10 mouse cellular contexts compared by ENCODE assay signal in the genomic region with DNA sequence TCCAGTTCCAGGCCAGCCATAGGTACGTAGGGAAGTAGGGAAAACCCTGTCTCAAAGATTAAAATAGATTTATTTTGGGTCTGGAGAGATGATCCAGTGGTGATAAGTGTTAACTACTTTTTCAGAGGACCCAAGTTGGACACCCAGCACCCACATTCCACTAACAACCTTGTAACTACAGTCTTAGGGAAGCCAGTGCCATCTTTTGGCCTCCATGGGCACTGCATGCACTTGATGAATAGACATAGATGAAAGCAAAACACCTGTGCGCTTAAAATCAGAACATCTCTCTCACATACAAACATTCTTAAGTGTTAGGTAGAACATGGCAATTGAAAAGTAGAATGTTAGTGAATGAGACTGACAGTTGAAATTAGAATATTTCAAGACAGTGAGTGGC. TPM values are rescaled to one million over a fixed set of nuclear protein-coding genes. Genes with fewer than 3 reads are reported as not detected.
DNase-seq lines count a peak whose midpoint lies in the region; ATAC-seq and TF ChIP-seq lines count a peak whose summit lies in the region.
"Had no signal": no experiment of that assay in that cellular context is flagged by ENCODE, and none has a peak within 500 bp of the region (broad histone marks: within the 10 kb centered on the region; RNA-seq: fewer than 3 reads in every experiment).

No protein-coding gene starts in this region.

- no peak overlapping the region for H3K27ac ChIP-seq in kidney, adult 2 months (ENCODE audit: insufficient read depth, low read depth, low read length)
- H3K27ac ChIP-seq in forebrain, embryonic 15.5 days (replicated peaks), result no peak overlapping the region
- no peak overlapping the region for H3K27ac ChIP-seq in limb, embryonic 14.5 days (replicated peaks; ENCODE audit: low read depth, low read length)
- H3K27ac ChIP-seq in stomach, embryonic 16.5 days (ENCODE audit: low read length), result no peak overlapping the region

- no peak overlapping the region for H3K9ac ChIP-seq in forebrain, embryonic 15.5 days (replicated peaks)
- no peak overlapping the region for H3K9ac ChIP-seq in limb, embryonic 14.5 days (ENCODE audit: low read depth, low read length, severe bottlenecking)
- H3K9ac ChIP-seq in stomach, embryonic 16.5 days (ENCODE audit: low read length), result no peak overlapping the region

- 0 out of 2 replicates have a peak, but pooled peaks have one; percentile 16 for TF ChIP-seq CTCF in kidney, adult 2 months (conservative IDR thresholded peaks at IDR 0.05; ENCODE audit: insufficient read depth, insufficient read length, low read depth, low read length)

- no peak for TF ChIP-seq POLR2A in kidney, adult 2 months (IDR thresholded peaks at IDR 0.05; ENCODE audit: low read depth, low read length)
- no peak for TF ChIP-seq POLR2A in limb, embryonic 14.5 days (IDR thresholded peaks at IDR 0.05; ENCODE audit: borderline replicate concordance, extremely low read depth, insufficient read depth, insufficient read length)

- DNase-seq in kidney, adult 2 months, result peak; percentile 12
- DNase-seq in kidney, adult 18-20 months, result no peak
- DNase-seq in MEL-GATA-1-ER (ENCODE audit: extremely low read depth, low read depth), result peak; percentile 32
- no peak for DNase-seq in limb, embryonic 14.5 days (ENCODE audit: low spot score)
- no peak for DNase-seq in gastrocnemius, postnatal 4 days (ENCODE audit: low spot score in 2 of 2)
- no peak for DNase-seq in frontal cortex, postnatal 14 days (ENCODE audit: low spot score in 2 of 2)

- peaks cover 11% of the 10 kb centered on the region for H3K4me1 ChIP-seq in kidney, adult 2 months (ENCODE audit: control insufficient read depth, insufficient read depth, low read length)
- peaks cover 28% of the 10 kb centered on the region for H3K4me1 ChIP-seq in forebrain, embryonic 15.5 days
- peaks cover 16% of the 10 kb centered on the region for H3K4me1 ChIP-seq in limb, embryonic 14.5 days (ENCODE audit: control insufficient read depth, insufficient read depth, low read length)
- H3K4me1 ChIP-seq in stomach, embryonic 16.5 days (ENCODE audit: control insufficient read depth, insufficient read depth, low read length), result peaks cover 16% of the 10 kb centered on the region

- H3K36me3 ChIP-seq in kidney, adult 2 months (ENCODE audit: control insufficient read depth, insufficient read depth, low read length), result peaks cover 4% of the 10 kb centered on the region
- H3K36me3 ChIP-seq in forebrain, embryonic 15.5 days, result peaks cover 51% of the 10 kb centered on the region
- peaks cover 46% of the 10 kb centered on the region for H3K36me3 ChIP-seq in limb, embryonic 14.5 days (ENCODE audit: control insufficient read depth, insufficient read depth, low read length)
- H3K36me3 ChIP-seq in stomach, embryonic 16.5 days (ENCODE audit: control insufficient read depth, insufficient read depth, low read length), result 0 out of 2 replicates have a peak, but pooled peaks cover 12% of the 10 kb centered on the region

- 96% methylated on average over 2 of the region's 2 CpGs for WGBS in kidney, adult 2 months
- 96% methylated on average over 2 of the region's 2 CpGs for WGBS in forebrain, embryonic 15.5 days
- 89% methylated on average over 2 of the region's 2 CpGs for WGBS in limb, embryonic 14.5 days
- 93% methylated on average over 2 of the region's 2 CpGs for WGBS in stomach, embryonic 16.5 days

- H3K4me3 ChIP-seq in kidney, adult 2 months (ENCODE audit: insufficient read depth, low read depth, low read length), result no peak overlapping the region
- H3K4me3 ChIP-seq in forebrain, embryonic 15.5 days, result peak overlapping the region; percentile 98
- peak overlapping the region; percentile 97; the same call in 1 of the 2 replicates for H3K4me3 ChIP-seq in limb, embryonic 14.5 days (replicated peaks; ENCODE audit: low read length)
- H3K4me3 ChIP-seq in stomach, embryonic 16.5 days (replicated peaks; ENCODE audit: low read length), result peak overlapping the region; percentile 95

- H3K4me2 ChIP-seq in forebrain, embryonic 15.5 days (replicated peaks), result peak overlapping the region; percentile 77
- H3K4me2 ChIP-seq in limb, embryonic 14.5 days (replicated peaks; ENCODE audit: low read depth, low read length, severe bottlenecking), result peak overlapping the region; percentile 78; the same call in 1 of the 2 replicates
- peak overlapping the region; percentile 77; the same call in 1 of the 2 replicates for H3K4me2 ChIP-seq in stomach, embryonic 16.5 days (ENCODE audit: low read depth, low read length)

- ATAC-seq in forebrain, embryonic 15.5 days (replicated peaks), result no peak
- ATAC-seq in limb, embryonic 14.5 days (ENCODE audit: low FRiP score, low read depth), result no peak
- ATAC-seq in stomach, embryonic 16.5 days (ENCODE audit: insufficient read depth, low FRiP score), result no peak

- H3K27me3 ChIP-seq in kidney, adult 2 months (replicated peaks; ENCODE audit: control insufficient read depth, insufficient read depth, low read length), result no peaks in the 10 kb centered on the region
- no peaks in the 10 kb centered on the region for H3K27me3 ChIP-seq in forebrain, embryonic 15.5 days
- H3K27me3 ChIP-seq in limb, embryonic 14.5 days (ENCODE audit: control insufficient read depth, insufficient read depth, low read length), result no peaks in the 10 kb centered on the region
- no peaks in the 10 kb centered on the region for H3K27me3 ChIP-seq in stomach, embryonic 16.5 days (ENCODE audit: control insufficient read depth, insufficient read depth, low read length)

- H3K9me3 ChIP-seq in forebrain, embryonic 15.5 days, result no peaks in the 10 kb centered on the region
- no peaks in the 10 kb centered on the region for H3K9me3 ChIP-seq in limb, embryonic 14.5 days (ENCODE audit: control insufficient read depth, low read length)
- H3K9me3 ChIP-seq in stomach, embryonic 16.5 days (replicated peaks; ENCODE audit: control insufficient read depth, low read length), result no peaks in the 10 kb centered on the region

RNA-seq across cellular contexts. Expression of a gene that starts 0.8 kb away (rescaled TPM):
- polyA plus RNA-seq in kidney, adult 2 months (2012; rRNA removed), result 273 and 327 TPM in 2 replicates
- 477 and 490 TPM in 2 replicates for polyA plus RNA-seq in forebrain, embryonic 15.5 days (2015; fragmentation: Nextera tagmentation; extraction: Ambion mirVana)
- polyA plus RNA-seq in limb, embryonic 14.5 days (2012; rRNA removed), result 162 and 233 TPM in 2 replicates
- 409 and 438 TPM in 2 replicates for polyA plus RNA-seq in limb, embryonic 14.5 days (2014; fragmentation: Nextera tagmentation; extraction: Ambion mirVana)
- 473 and 524 TPM in 2 replicates for polyA plus RNA-seq in stomach, embryonic 16.5 days (2015; fragmentation: Nextera tagmentation; extraction: Ambion mirVana)
- 100 to 1,000 TPM; 452 to 496 TPM for total RNA-seq in gastrocnemius, postnatal 4 days (2021)

RNA-seq across cellular contexts. Expression of a gene that starts 1.5 kb away (rescaled TPM):
- 28.6 and 36.4 TPM in 2 replicates for polyA plus RNA-seq in kidney, adult 2 months (2012; rRNA removed)
- polyA plus RNA-seq in forebrain, embryonic 15.5 days (2015; fragmentation: Nextera tagmentation; extraction: Ambion mirVana), result 101 and 109 TPM in 2 replicates
- polyA plus RNA-seq in limb, embryonic 14.5 days (2012; rRNA removed), result 92.1 and 100 TPM in 2 replicates
- 107 and 111 TPM in 2 replicates for polyA plus RNA-seq in limb, embryonic 14.5 days (2014; fragmentation: Nextera tagmentation; extraction: Ambion mirVana)
- 110 and 120 TPM in 2 replicates for polyA plus RNA-seq in stomach, embryonic 16.5 days (2015; fragmentation: Nextera tagmentation; extraction: Ambion mirVana)
- 10 to 100 TPM; 45.4 to 50.6 TPM for total RNA-seq in gastrocnemius, postnatal 4 days (2021)

RNA-seq across cellular contexts. Expression of a gene that starts 12.8 kb away (rescaled TPM):
- polyA plus RNA-seq in kidney, adult 2 months (2012; rRNA removed), result 0.69 and 0.72 TPM in 2 replicates
- 4.1 and 4.5 TPM in 2 replicates for polyA plus RNA-seq in forebrain, embryonic 15.5 days (2015; fragmentation: Nextera tagmentation; extraction: Ambion mirVana)
- 3.4 and 3.6 TPM in 2 replicates for polyA plus RNA-seq in limb, embryonic 14.5 days (2012; rRNA removed)
- polyA plus RNA-seq in limb, embryonic 14.5 days (2014; fragmentation: Nextera tagmentation; extraction: Ambion mirVana), result 0.37 and 0.94 TPM in 2 replicates
- polyA plus RNA-seq in stomach, embryonic 16.5 days (2015; fragmentation: Nextera tagmentation; extraction: Ambion mirVana), result 0.90 and 1.6 TPM in 2 replicates
- total RNA-seq in gastrocnemius, postnatal 4 days (2021), result 1 to 10 TPM; 1.2 to 1.8 TPM

RNA-seq across cellular contexts. Expression of a gene that starts 28.2 kb away (rescaled TPM):
- polyA plus RNA-seq in kidney, adult 2 months (2012; rRNA removed), result 0.57 and 1.4 TPM in 2 replicates
- 0.20 and 0.23 TPM in 2 replicates for polyA plus RNA-seq in forebrain, embryonic 15.5 days (2015; fragmentation: Nextera tagmentation; extraction: Ambion mirVana)
- 0.41 and 0.69 TPM in 2 replicates for polyA plus RNA-seq in limb, embryonic 14.5 days (2012; rRNA removed)
- 0.66 and 0.88 TPM in 2 replicates for polyA plus RNA-seq in limb, embryonic 14.5 days (2014; fragmentation: Nextera tagmentation; extraction: Ambion mirVana)
- 1.6 and 2.6 TPM in 2 replicates for polyA plus RNA-seq in stomach, embryonic 16.5 days (2015; fragmentation: Nextera tagmentation; extraction: Ambion mirVana)
- under 1 TPM; 0.65 to 0.71 TPM for total RNA-seq in gastrocnemius, postnatal 4 days (2021)

RNA-seq across cellular contexts. Expression of a gene that starts 53.7 kb away (rescaled TPM):
- not detected in 2 replicates for polyA plus RNA-seq in kidney, adult 2 months (2012; rRNA removed)
- 3.7 and 8.5 TPM in 2 replicates for polyA plus RNA-seq in forebrain, embryonic 15.5 days (2015; fragmentation: Nextera tagmentation; extraction: Ambion mirVana)
- polyA plus RNA-seq in limb, embryonic 14.5 days (2012; rRNA removed), result 0.09 TPM in 1 of 2 replicates, not detected in the other
- not detected in 2 replicates for polyA plus RNA-seq in limb, embryonic 14.5 days (2014; fragmentation: Nextera tagmentation; extraction: Ambion mirVana)
- polyA plus RNA-seq in stomach, embryonic 16.5 days (2015; fragmentation: Nextera tagmentation; extraction: Ambion mirVana), result 0.35 TPM in 1 of 2 replicates, not detected in the other
- total RNA-seq in gastrocnemius, postnatal 4 days (2021), result not detected
- total RNA-seq: common myeloid progenitor, adult 5-6 weeks had no signal
- polyA plus RNA-seq: small intestine, adult 2 months had no signal

Comparison
In these comparisons a context has a peak if more than half of its experiments do, and no peak if none do; other contexts are left out.
1. DNase-seq: peak in kidney, adult 2 months (single experiment) and MEL-GATA-1-ER (single experiment); none in kidney, adult 18-20 months (single experiment), limb, embryonic 14.5 days (single experiment), gastrocnemius, postnatal 4 days (0 of 2) and frontal cortex, postnatal 14 days (0 of 2).
2. Peak in every context shown above with its lines, with median percentiles within 50 percentile points of each other: H3K4me2 ChIP-seq.